Mouse (Mus musculus): ENCODE results near the gene Mks1.

GRCm38 (mm10) chr11:87852690-87853596 lies at the start of gene Mks1:
- no peak for TF ChIP-seq CTCF (IDR thresholded peaks at IDR 0.05)
- TF ChIP-seq POLR2A (IDR thresholded peaks at IDR 0.05; ENCODE audit: insufficient read depth, low read depth, low read length), result peak; percentile 63
